Mouse (Mus musculus): ENCODE measurements around the gene Ubxn4. TPM values are rescaled to one million over a fixed set of nuclear protein-coding genes. Genes with fewer than 3 reads are reported as not detected.
"Not testable (repeated sequence)": the region's sequence is repeated elsewhere in the genome, so short reads cannot be mapped to it uniquely, and the experiment has no call there.

Gene Ubxn4
- total RNA-seq, 2 experiments from 2014 or later, result 46.2 to 46.5 TPM

DNA sequence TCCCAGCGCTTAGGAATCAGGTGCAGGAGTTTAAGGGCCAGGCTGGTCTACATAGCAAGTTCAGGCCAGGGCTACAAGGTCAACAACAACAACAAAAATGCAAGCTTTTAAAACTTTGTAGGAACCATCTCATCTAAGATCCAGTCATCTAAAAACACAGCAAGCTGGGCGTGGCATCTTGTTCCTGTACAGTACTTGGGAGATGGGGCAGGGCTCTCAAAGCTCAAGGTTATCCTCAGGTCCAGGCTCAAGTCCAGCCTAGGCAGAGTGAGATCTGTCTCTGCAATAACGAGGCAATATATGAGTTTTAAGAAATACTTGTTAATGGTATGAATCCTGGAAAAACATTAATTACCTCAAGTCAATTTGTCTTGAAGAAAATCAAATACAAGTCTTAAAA lies 34.8 kb downstream of the Ubxn4 start:
- no peak overlapping the region for H3K27ac ChIP-seq
- no peak for DNase-seq (ENCODE audit: extremely low spot score in 1 of 2, low spot score in 2 of 2)
- intact Hi-C loops (cut with DNase I), result no loop called here
- no peak for TF ChIP-seq CTCF (IDR thresholded peaks at IDR 0.05)
- no peak overlapping the region for H3K4me3 ChIP-seq

DNA sequence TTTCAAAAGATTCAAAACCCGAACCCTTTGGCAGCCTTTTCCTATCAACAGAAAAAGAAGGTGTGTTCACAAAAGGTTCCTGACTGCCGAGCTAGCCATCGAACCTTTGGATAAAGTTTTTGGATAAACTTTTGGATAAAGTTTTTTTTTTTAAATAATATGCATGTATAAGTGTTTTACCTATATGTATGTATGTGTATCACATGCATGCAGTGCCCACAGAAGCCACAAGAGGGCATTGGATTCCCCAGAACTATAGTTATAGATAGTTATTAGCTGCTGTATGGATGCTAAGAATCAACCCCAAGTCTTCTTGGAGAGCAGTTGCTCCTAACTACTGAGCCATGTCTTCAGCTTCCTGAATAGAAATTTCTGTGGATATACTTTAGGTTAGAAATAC lies 38.0 kb downstream of the Ubxn4 start:
- no peak for DNase-seq (ENCODE audit: extremely low spot score in 1 of 2, low spot score in 2 of 2)
- H3K4me3 ChIP-seq, result no peak overlapping the region
- H3K27ac ChIP-seq, result no peak overlapping the region
- intact Hi-C loops (cut with DNase I), result loop anchor here (2.0 kb wide), 1 partner anchor 551 kb away; no protein-coding TSS in a partner anchor
- TF ChIP-seq CTCF (IDR thresholded peaks at IDR 0.05), result peak; percentile 41

DNA sequence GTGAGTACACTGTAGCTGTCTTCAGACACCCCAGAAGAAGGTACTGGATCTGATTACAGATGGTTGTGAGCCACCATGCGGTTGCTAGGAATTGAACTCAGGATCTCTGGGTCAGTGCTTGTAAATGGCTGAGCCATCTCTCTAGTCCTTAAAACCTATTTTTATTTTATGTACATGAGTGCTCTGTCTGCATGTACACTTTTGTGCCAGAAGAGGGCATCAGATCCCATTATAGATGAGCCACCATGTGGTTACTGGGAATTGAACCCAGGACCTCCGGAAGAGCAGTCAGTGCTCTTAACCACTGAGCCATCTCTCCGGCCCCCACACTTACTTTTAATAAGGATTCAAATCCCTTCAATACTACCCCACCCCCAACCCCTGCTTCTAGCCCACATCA lies 39.2 kb downstream of the Ubxn4 start:
- Histone ChIP-seq H3K4me3 (no peak overlapping the region), H3K27ac (no peak overlapping the region)
- no peak for DNase-seq (ENCODE audit: extremely low spot score in 1 of 2, low spot score in 2 of 2)
- intact Hi-C loops (cut with DNase I), result loop anchor here (2.0 kb wide), 1 partner anchor 550 kb away; no protein-coding TSS in a partner anchor
- peak; percentile 24; the same call in 1 of the 2 replicates for TF ChIP-seq CTCF (IDR thresholded peaks at IDR 0.05)

DNA sequence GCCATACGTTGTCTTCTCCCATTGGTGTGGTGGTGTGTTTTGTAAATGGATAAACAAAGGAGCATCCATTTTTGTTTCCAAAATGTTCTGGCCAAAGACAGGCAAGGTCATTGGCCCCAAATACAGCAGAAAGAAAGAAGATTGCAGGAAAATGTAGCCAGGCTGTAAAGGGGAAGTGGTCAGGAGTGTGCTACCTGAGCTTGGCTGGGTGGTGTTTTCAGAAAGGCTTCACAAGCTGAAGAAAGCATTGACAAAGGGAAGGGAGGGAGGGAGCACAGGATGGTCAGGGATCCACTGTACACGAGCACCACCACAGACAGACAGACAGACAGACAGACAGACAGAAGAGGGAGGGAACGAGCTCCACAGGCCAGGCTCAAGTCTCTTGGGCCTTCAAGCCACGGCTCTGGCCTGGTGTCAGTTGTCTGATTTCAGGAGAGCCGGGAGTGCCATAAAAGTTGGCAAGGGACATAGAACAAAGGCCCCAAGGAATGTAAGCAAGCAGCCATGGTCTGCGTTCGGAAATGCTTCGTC lies 40.5 kb downstream of the Ubxn4 start:
- Histone ChIP-seq H3K4me3 (no peak overlapping the region), H3K27ac (no peak overlapping the region)
- no peak for TF ChIP-seq CTCF (IDR thresholded peaks at IDR 0.05)
- DNase-seq (ENCODE audit: extremely low spot score in 1 of 2, low spot score in 2 of 2), result no peak
- intact Hi-C loops (cut with DNase I), result no loop called here

DNA sequence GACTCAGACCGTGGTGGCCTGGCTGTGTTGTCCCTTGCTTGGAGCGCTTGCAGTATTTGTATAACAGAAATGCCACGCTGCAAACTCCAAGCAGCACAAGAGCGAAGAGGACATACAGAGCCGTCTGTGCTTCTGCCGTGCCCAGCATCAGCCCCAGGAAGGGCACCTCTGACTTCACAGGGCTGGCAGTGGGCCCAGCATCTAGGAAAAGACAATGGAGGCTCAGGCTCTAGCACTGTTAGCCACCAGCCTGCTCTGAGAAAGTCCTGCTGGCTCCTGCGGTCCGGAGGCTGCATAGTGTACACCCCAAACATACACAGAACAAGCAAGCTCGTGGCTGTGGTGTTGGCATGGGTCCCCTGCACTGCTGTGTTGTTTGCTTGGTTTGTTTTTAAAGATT lies 41.4 kb downstream of the Ubxn4 start:
- DNase-seq (ENCODE audit: extremely low spot score in 1 of 2, low spot score in 2 of 2), result no peak
- intact Hi-C loops (cut with DNase I), result no loop called here
- Histone ChIP-seq H3K4me3 (no peak overlapping the region), H3K27ac (no peak overlapping the region)
- no peak for TF ChIP-seq CTCF (IDR thresholded peaks at IDR 0.05)

DNA sequence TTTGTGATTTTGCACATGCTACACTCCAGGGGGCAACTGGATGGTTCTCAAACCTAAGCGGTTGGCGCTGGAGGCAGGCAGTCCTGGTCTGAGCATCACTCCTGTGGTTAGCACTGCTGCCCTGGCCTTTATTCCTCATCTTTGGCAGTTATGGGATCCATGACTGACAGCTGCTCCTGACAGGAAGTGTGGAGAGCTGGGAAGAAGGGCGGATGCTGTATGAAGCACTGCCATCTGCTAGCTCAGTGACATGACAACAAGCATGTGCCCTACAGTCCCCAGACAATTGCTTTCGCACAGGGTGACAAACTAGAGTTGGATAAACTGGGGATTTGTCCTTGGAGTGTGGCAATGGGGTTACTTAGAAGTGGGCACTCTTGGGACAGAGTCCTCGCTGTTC lies 46.5 kb downstream of the Ubxn4 start:
- intact Hi-C loops (cut with DNase I), result no loop called here
- H3K27ac ChIP-seq, result no peak overlapping the region
- DNase-seq (ENCODE audit: extremely low spot score in 1 of 2, low spot score in 2 of 2), result no peak
- H3K4me3 ChIP-seq, result no peak overlapping the region
- no peak for TF ChIP-seq CTCF (IDR thresholded peaks at IDR 0.05)

DNA sequence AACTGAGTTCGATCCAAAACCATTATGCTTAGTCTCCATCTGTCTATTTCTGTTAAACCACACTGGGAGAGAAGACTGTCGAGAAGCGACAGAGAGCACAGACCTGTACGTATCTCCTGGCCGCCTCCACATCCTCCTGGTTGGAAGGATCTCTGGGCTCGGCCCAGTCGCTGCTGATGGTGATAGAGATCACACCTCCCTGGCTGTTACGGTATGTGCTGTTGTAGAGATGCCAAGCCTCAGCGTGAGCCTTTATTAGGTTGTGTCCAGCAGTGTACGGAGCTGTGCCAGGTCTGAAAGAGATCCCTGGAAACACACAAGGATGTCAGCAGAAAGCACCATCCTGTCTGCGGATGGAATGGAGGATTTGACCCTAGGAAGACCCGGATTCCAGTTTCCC lies 49.8 kb downstream of the Ubxn4 start:
- intact Hi-C loops (cut with DNase I), result no loop called here
- no peak for DNase-seq (ENCODE audit: extremely low spot score in 1 of 2, low spot score in 2 of 2)
- TF ChIP-seq CTCF (IDR thresholded peaks at IDR 0.05), result no peak
- H3K27ac ChIP-seq, result no peak overlapping the region
- H3K4me3 ChIP-seq, result no peak overlapping the region

DNA sequence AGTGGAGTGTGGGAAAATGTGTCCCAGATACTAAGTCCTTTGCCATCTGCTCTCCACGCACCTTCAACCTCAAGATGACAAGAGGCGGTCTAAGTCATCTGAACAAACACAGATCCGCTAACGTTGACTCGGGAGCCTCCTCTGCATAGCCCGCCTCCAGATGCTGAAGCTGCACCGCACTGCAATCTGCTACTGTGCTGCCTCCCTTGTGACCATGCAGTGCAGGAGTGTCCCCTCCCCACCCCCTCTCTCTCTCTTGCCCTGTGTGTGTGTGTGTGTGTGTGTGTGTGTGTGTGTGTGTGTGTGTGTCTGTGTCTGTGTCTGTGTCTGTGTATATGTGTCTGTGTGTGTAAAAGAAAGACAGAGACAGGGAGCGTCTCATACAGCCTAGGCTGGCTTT lies 51.5 kb downstream of the Ubxn4 start:
- no peak overlapping the region for H3K4me3 ChIP-seq
- DNase-seq (ENCODE audit: extremely low spot score in 1 of 2, low spot score in 2 of 2), result no peak
- no peak for TF ChIP-seq CTCF (IDR thresholded peaks at IDR 0.05)
- intact Hi-C loops (cut with DNase I), result no loop called here
- no peak overlapping the region for H3K27ac ChIP-seq

DNA sequence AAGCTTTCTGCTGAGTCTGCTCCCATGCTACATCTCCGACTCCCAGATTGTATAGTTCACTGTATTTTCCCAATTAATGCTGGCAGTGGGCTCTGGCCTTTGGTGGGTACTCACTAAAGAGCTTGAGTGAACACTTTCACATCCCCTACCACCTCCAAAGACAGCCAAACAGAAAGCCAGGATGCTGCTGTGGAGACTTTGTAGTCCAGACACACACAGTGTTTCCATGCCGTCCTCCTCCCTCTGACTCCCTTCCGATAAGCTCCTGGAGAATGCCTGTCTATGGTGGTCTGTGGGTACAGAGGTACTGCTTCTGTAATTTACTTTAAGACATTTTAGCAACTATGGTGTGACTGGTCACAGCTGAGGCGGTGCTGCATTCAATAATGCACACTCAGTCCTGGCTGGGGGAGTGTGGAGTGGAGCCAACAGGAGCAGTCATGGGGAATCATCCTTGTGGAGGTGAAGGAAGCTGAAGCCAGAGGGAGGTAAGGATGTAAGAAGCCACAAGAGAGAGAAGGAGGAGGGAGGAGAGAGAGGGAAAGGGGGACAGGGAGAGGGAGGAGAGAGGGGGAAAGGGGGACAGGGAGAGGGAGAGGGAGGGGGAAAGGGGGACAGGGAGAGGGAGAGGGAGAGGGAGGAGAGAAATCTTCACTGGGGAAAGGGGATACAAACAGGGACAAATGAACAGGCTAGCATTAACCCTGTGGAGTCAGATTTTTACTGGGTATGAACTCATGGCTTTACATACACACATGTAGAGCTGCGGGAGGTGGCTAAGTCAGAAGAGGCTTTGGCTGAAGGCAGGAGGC lies 52.2 kb downstream of the Ubxn4 start:
- Histone ChIP-seq H3K4me3 (no peak overlapping the region), H3K27ac (no peak overlapping the region)
- intact Hi-C loops (cut with DNase I), result no loop called here
- DNase-seq (ENCODE audit: extremely low spot score in 1 of 2, low spot score in 2 of 2), result no peak
- no peak for TF ChIP-seq CTCF (IDR thresholded peaks at IDR 0.05)

DNA sequence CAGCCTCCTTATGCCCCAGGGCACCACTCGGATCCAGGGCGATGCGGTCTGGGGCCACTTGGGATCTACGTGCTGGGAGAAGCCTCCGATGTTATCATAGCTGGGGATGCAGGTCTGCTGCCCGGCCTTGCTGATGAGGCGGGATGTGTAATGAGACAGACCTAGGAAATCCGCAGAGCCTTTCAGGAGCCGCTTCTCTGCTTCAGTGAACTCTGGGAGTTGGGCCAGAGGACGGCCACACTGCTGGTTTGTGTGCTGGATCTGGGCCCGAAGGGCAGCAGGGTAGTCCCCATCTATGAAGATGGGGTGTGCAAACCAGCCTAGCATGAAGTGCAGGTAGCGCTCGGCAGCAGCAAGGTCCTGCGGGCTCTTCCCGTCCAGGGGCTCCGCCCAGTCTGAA lies 60.1 kb downstream of the Ubxn4 start:
- peak overlapping the region; percentile 7 for H3K4me3 ChIP-seq
- intact Hi-C loops (cut with DNase I), result no loop called here
- peak in 1 of 2 experiments; percentile 30 for DNase-seq (ENCODE audit: extremely low spot score in 1 of 2, low spot score in 2 of 2)
- TF ChIP-seq CTCF (IDR thresholded peaks at IDR 0.05), result no peak
- no peak overlapping the region for H3K27ac ChIP-seq

DNA sequence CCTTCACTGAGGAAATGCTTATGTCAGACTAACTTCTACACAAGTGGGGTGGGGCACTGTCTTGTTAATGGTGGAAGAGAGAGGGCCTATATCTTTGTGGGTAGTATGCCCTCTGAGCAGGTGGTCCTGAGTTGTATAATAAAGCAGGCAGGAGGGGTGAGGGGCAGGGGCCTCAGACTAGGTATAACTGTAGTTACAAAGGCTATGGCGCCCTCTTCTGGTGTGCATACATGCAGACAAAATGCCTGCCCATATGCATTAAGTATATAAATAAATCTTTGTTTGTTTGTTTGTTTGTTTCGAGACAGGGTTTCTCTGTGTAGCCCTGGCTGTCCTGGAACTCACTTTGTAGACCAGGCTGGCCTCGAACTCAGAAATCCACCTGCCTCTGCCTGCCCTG lies 65.3 kb downstream of the Ubxn4 start:
- Histone ChIP-seq H3K4me3 (no peak overlapping the region), H3K27ac (no peak overlapping the region)
- DNase-seq (ENCODE audit: extremely low spot score in 1 of 2, low spot score in 2 of 2), result no peak
- TF ChIP-seq CTCF (IDR thresholded peaks at IDR 0.05), result peak; percentile 25
- intact Hi-C loops (cut with DNase I), result no loop called here

DNA sequence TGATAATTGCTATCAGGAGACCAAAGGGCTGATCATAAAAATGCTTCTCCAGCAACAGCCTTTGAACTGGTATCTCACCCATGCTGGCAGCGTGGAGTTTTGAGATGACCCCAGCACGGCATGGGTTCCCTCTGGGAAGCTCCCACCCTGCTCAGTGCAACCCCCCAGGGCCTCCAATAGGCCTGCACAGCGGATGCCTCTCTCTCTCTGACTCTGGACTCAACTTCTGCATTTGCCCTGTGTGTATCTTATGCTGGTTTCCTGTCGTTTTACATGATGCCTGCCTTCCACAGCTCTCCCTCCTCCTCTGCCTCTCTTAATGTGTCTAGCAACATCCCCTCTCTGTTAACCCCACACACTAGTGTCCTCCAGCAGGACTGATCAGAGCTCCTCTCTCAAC lies 70.9 kb downstream of the Ubxn4 start:
- no peak for DNase-seq (ENCODE audit: extremely low spot score in 1 of 2, low spot score in 2 of 2)
- H3K27ac ChIP-seq, result no peak overlapping the region
- no peak for TF ChIP-seq CTCF (IDR thresholded peaks at IDR 0.05)
- H3K4me3 ChIP-seq, result no peak overlapping the region
- intact Hi-C loops (cut with DNase I), result no loop called here

DNA sequence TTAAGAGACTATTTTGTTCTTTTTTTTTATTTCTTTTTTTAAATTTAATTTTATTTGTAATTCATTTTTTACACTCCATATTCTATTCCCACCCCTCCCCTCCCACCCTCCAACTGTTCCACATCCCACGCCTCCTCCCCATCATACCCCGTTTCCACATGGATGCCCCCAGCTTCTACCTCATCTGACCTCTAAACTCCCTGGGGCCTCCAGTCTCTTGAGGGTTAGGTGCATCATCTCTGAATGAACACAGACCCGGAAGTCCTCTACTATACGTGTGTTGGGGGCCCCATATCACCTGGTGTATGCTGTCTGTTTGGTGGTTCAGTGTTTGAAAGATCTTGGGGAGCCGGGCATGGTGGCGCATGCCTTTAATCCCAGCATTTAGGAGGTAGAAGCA lies 75.5 kb downstream of the Ubxn4 start:
- DNase-seq (ENCODE audit: extremely low spot score in 1 of 2, low spot score in 2 of 2); intact Hi-C loops (cut with DNase I); H3K27ac ChIP-seq: not testable (repeated sequence)

More for the DNA sequence above, 75.5 kb downstream of the Ubxn4 start:
- not testable (repeated sequence) for H3K4me3 ChIP-seq
